ENCODE assay signal across 12 mouse cellular contexts in the genomic region with DNA sequence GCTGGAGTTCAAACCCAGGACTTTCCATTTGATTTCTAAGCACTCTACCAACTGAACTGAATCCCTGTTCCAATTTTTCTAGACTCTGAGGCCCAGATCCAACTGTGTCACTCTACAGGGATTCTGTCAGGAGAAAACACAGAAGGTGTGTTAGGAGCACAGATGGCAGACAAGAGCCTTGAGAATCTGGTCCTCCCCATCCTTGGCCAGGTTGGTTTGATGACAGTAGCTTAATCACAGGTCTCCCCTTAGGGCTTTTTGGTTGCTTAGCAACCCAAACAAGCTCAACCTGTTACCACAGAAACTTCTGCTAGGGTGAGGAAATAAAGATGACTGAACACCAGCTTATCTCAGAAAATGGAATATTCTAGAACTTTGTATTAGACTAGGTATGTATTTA.
DNase-seq lines count a peak whose midpoint lies in the region; ATAC-seq lines count a peak whose summit lies in the region.
"Had no signal": no experiment of that assay in that cellular context is flagged by ENCODE, and none has a peak within 500 bp of the region (broad histone marks: within the 10 kb centered on the region; RNA-seq: fewer than 3 reads in every experiment).

No protein-coding gene starts in this region.

- H3K9ac ChIP-seq in forebrain, embryonic 15.5 days (replicated peaks) = no peak overlapping the region
- no peak overlapping the region for H3K9ac ChIP-seq in midbrain, embryonic 11.5 days (ENCODE audit: low read length)
- H3K9ac ChIP-seq: heart, embryonic 15.5 days had no signal

- no peak for DNase-seq in forebrain, embryonic 10.5 days (ENCODE audit: extremely low spot score, low spot score)
- DNase-seq in midbrain, embryonic 11.5 days (ENCODE audit: low spot score, missing footprints) = peak; percentile 72
- DNase-seq in midbrain, embryonic 10.5 days (ENCODE audit: low spot score) = no peak
- peak; percentile 44 for DNase-seq in cerebellum, adult 8-10 months
- DNase-seq in forelimb bud, embryonic 11.5 days (ENCODE audit: low read depth, low spot score) = peak; percentile 43
- DNase-seq in ovary, postnatal 10 days (ENCODE audit: low spot score) = no peak
- DNase-seq in thymus, adult 18-20 months = no peak
- DNase-seq: gastrocnemius, postnatal 10 days; kidney, postnatal 36 days; lung, postnatal 4 days had no signal

- H3K4me2 ChIP-seq in forebrain, embryonic 15.5 days (replicated peaks) = no peak overlapping the region
- H3K4me2 ChIP-seq in midbrain, embryonic 11.5 days = no peak overlapping the region
- H3K4me2 ChIP-seq: heart, embryonic 15.5 days had no signal

- H3K27me3 ChIP-seq in forebrain, embryonic 15.5 days = no peaks in the 10 kb centered on the region
- no peaks in the 10 kb centered on the region for H3K27me3 ChIP-seq in forebrain, embryonic 10.5 days (ENCODE audit: poor library complexity, severe bottlenecking)
- H3K27me3 ChIP-seq in midbrain, embryonic 11.5 days (ENCODE audit: control insufficient read depth, insufficient read depth, low read length) = no peaks in the 10 kb centered on the region
- no peaks in the 10 kb centered on the region for H3K27me3 ChIP-seq in midbrain, embryonic 10.5 days (ENCODE audit: low read depth, poor library complexity, severe bottlenecking)
- H3K27me3 ChIP-seq: heart, embryonic 15.5 days had no signal

- no peaks in the 10 kb centered on the region for H3K9me3 ChIP-seq in forebrain, embryonic 15.5 days
- no peaks in the 10 kb centered on the region for H3K9me3 ChIP-seq in forebrain, embryonic 10.5 days
- no peaks in the 10 kb centered on the region for H3K9me3 ChIP-seq in midbrain, embryonic 11.5 days (ENCODE audit: control insufficient read depth, low read length)
- H3K9me3 ChIP-seq in midbrain, embryonic 10.5 days (replicated peaks) = no peaks in the 10 kb centered on the region
- H3K9me3 ChIP-seq: heart, embryonic 15.5 days had no signal

- H3K4me1 ChIP-seq in forebrain, embryonic 15.5 days = peaks cover 13% of the 10 kb centered on the region
- H3K4me1 ChIP-seq in forebrain, embryonic 10.5 days = peaks cover 11% of the 10 kb centered on the region
- peaks cover 5% of the 10 kb centered on the region; the same call in 1 of the 2 replicates for H3K4me1 ChIP-seq in midbrain, embryonic 11.5 days (ENCODE audit: control insufficient read depth, insufficient read depth, low read length)
- peaks cover 28% of the 10 kb centered on the region for H3K4me1 ChIP-seq in midbrain, embryonic 10.5 days
- H3K4me1 ChIP-seq: heart, embryonic 15.5 days had no signal

- H3K36me3 ChIP-seq in forebrain, embryonic 15.5 days = no peaks in the 10 kb centered on the region
- no peaks in the 10 kb centered on the region for H3K36me3 ChIP-seq in forebrain, embryonic 10.5 days (replicated peaks)
- H3K36me3 ChIP-seq in midbrain, embryonic 11.5 days (ENCODE audit: control insufficient read depth, insufficient read depth, low read length) = no peaks in the 10 kb centered on the region
- no peaks in the 10 kb centered on the region for H3K36me3 ChIP-seq in midbrain, embryonic 10.5 days
- H3K36me3 ChIP-seq: heart, embryonic 15.5 days had no signal

- no peak overlapping the region for H3K27ac ChIP-seq in forebrain, embryonic 15.5 days (replicated peaks)
- no peak overlapping the region for H3K27ac ChIP-seq in forebrain, embryonic 10.5 days
- no peak overlapping the region for H3K27ac ChIP-seq in midbrain, embryonic 11.5 days (ENCODE audit: low read depth, low read length)
- H3K27ac ChIP-seq in midbrain, embryonic 10.5 days (replicated peaks) = no peak overlapping the region
- H3K27ac ChIP-seq: heart, embryonic 15.5 days had no signal

- peak; percentile 51; the same call in 1 of the 2 replicates for ATAC-seq in forebrain, embryonic 15.5 days (replicated peaks)
- ATAC-seq in midbrain, embryonic 11.5 days (ENCODE audit: low FRiP score) = no peak

- H3K4me3 ChIP-seq in forebrain, embryonic 15.5 days = no peak overlapping the region
- H3K4me3 ChIP-seq in forebrain, embryonic 10.5 days = no peak overlapping the region
- H3K4me3 ChIP-seq in midbrain, embryonic 11.5 days (ENCODE audit: low read depth, low read length) = no peak overlapping the region
- no peak overlapping the region for H3K4me3 ChIP-seq in midbrain, embryonic 10.5 days
- H3K4me3 ChIP-seq: heart, embryonic 15.5 days had no signal

Comparison
In these comparisons a context has a peak if more than half of its experiments do, and no peak if none do; other contexts are left out.
1. DNase-seq: peak in midbrain, embryonic 11.5 days (single experiment), cerebellum, adult 8-10 months (single experiment) and forelimb bud, embryonic 11.5 days (single experiment); none in forebrain, embryonic 10.5 days (single experiment), midbrain, embryonic 10.5 days (single experiment), ovary, postnatal 10 days (single experiment) and thymus, adult 18-20 months (0 of 2).